Mouse (Mus musculus) heart, adult 2 months (tissue): ENCODE data around the gene Gtf2h1. TPM values are rescaled to one million over a fixed set of nuclear protein-coding genes. Genes with fewer than 3 reads are reported as not detected.

Source experiments
- DNase-seq, 2 experiments: peaks; one replicate each; pipeline ENCODE4 v3.0.0; 2021
- H3K27ac ChIP-seq: fragments of 200-600 bp; 2 replicates; pipeline ENCODE4 v1.8.1; 2022
- H3K27me3 ChIP-seq: fragments of 200-500 bp; 2 replicates; pipeline ENCODE4 v1.6.1; 2012; ENCODE audit warnings: mild to moderate bottlenecking, low read length, inconsistent platforms, mixed read lengths; ENCODE audit not compliant: control insufficient read depth, insufficient read depth
- H3K36me3 ChIP-seq: fragments of 200-500 bp; 2 replicates; pipeline ENCODE4 v1.6.1; 2012; ENCODE audit warnings: low read length, inconsistent platforms; ENCODE audit not compliant: control insufficient read depth, insufficient read depth
- H3K4me1 ChIP-seq: fragments of 200-500 bp; 2 replicates; pipeline ENCODE4 v1.6.1; 2011; ENCODE audit warnings: low read length; ENCODE audit not compliant: control insufficient read depth, insufficient read depth
- H3K4me3 ChIP-seq: fragments of 200-600 bp; 2 replicates; pipeline ENCODE4 v1.8.1; 2022
- H3K79me2 ChIP-seq: fragments of 200-500 bp; replicated peaks from 2 replicates; pipeline ENCODE4 v1.6.1; 2012; ENCODE audit warnings: mild to moderate bottlenecking, inconsistent platforms, low read length, moderate library complexity, mixed read lengths; ENCODE audit not compliant: control insufficient read depth, insufficient read depth
- H3K9ac ChIP-seq: fragments of 200-500 bp; 2 replicates; pipeline ENCODE4 v1.6.1; 2012; ENCODE audit warnings: low read depth, mild to moderate bottlenecking, control low read depth, inconsistent platforms, low read length, mixed read lengths
- CTCF ChIP-seq: fragments of 200-600 bp; IDR thresholded peaks from 2 replicates; pipeline ENCODE4 v1.8.1; 2022; ENCODE audit warnings: antibody characterized with exemption, mild to moderate bottlenecking, moderate library complexity
- EP300 ChIP-seq: fragments of 200-500 bp; IDR thresholded peaks from 2 replicates; pipeline ENCODE4 v1.6.1; 2011; ENCODE audit warnings: low read depth, low read length, control low read depth; ENCODE audit not compliant: insufficient read depth
- POLR2A ChIP-seq: fragments of 200-500 bp; IDR thresholded peaks from 2 replicates; pipeline ENCODE4 v1.6.1; 2011; ENCODE audit warnings: mild to moderate bottlenecking, low read depth, low read length, control low read depth; ENCODE audit not compliant: insufficient read depth
- WGBS: fragments of 180-500 bp; shearing (Covaris S2); methylation state at CpG from one replicate; pipeline ENCODE4 v1.1.7; 2018; 5-methylcytosine and 5-hydroxymethylcytosine counted together
- intact Hi-C: fragments of 180-260 bp; cut with DNase I; formaldehyde crosslinking; loops from one replicate; pipeline ENCODE4 v1.15.1; 2025
- polyA plus RNA-seq: library from polyadenylated mRNA; depleted of rRNA; stranded (reverse); fragments of >200 nt; gene quantifications from 2 replicates; pipeline ENCODE4 v1.2.3, GENCODE M21; 2012
- total RNA-seq, 2 experiments: library from RNA; stranded (reverse); gene quantifications; 2 replicates each; pipeline ENCODE4 v1.2.3; 2021

The Gtf2h1 gene
- total and polyA plus RNA-seq, 3 experiments = 4.8 to 17.2 (median 15.7) TPM

DNA sequence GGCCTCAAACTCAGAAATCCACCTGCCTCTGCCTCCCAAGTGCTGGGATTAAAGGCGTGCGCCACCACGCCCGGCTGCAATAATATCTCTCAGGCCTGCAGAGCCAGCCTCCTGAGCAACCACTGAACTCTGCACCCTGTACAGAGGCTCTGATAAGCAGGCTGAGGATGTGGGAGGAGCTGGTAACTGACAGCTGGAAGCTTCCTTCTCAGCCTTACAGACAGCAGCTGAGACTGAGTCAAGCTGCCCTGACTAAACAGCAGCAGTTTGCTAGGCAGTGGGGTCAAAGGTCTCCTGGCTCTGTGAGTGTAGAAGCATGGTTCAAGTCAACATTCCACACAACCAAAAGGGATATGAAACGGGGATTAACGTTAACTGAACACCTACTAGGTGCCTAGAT lies 37.4 kb downstream of the Gtf2h1 start:
- Histone ChIP-seq H3K4me1 (peaks cover 11% of the 10 kb centered on the region), H3K79me2 (no peaks in the 10 kb centered on the region), H3K4me3 (no peak overlapping the region), H3K9ac (no peak overlapping the region), H3K27ac (no peak overlapping the region), H3K27me3 (no peaks in the 10 kb centered on the region), H3K36me3 (no peaks in the 10 kb centered on the region)
- DNase-seq = peak in 1 of 2 experiments; percentile 51
- intact Hi-C loops = no loop called here
- 28% methylated on average over 6 of the region's 6 CpGs for WGBS
- TF ChIP-seq POLR2A (no peak), EP300 (no peak), CTCF (no peak)

DNA sequence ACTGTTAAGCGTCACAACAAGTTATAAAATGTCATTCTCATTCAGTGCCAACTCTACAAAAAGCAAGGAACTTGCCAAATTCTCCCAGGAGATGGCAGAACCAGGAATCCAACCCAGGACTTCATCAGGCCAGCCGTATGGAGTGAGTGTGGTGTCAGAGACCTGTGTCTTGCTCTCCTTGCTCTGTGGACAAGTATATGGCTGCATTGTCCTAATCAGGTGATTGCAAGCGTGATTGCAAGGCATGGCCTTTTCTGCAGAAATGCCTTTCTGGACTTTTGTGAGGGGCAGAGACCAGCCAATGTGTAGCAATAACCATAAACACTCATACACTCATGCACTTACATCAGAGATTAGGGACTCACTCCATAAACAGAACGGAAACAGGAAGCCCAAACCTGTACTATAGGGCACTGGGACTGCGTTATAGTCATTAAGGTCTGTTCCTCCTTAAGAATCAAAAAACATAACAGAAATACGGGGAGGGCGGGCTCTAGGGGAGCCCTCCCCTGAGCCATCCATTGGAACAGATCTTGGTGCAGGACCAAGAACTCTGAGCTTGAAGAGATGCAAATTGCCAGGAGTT lies 37.9 kb downstream of the Gtf2h1 start:
- 71% methylated on average over 7 of the region's 7 CpGs for WGBS
- no peak for DNase-seq
- no peak for TF ChIP-seq EP300
- no peak for TF ChIP-seq CTCF
- Histone ChIP-seq H3K9ac (no peak overlapping the region), H3K4me3 (no peak overlapping the region), H3K79me2 (no peaks in the 10 kb centered on the region), H3K36me3 (no peaks in the 10 kb centered on the region), H3K27me3 (no peaks in the 10 kb centered on the region), H3K27ac (no peak overlapping the region), H3K4me1 (peaks cover 13% of the 10 kb centered on the region)
- intact Hi-C loops = no loop called here

DNA sequence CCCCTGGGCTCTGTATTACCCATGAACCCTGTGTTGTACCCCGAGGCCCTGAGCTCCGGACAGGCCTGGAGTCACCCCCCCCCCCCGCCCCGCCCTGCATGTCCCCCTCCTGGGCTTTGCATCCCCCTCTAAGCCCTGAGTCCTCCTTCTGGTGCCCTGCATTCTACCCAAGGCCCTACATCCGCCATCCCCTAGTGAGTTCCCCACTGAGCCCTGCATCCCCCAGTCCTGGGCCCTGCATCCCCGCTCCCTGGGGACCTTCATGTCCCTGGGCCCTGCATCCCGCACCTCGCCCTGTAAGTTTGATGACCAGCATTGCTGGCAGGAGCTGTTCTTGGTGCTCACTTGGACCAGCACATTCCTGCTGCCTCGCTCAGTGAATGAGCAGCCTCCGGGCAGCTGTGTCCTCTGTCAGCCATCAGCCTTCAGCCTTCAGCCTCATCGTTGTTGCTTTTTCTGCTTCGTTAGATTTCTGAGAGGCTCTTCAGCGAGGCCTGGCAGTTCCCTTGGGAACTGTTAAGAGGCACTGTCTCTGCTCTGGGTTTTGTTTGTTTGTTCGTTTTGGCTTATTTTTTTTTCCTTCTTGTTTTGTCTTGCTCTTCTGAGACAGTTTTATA lies 39.2 kb downstream of the Gtf2h1 start:
- TF ChIP-seq POLR2A (no peak), CTCF (no peak), EP300 (no peak)
- H3K27ac ChIP-seq = no peak overlapping the region
- no peaks in the 10 kb centered on the region for H3K27me3 ChIP-seq
- no peak overlapping the region for H3K4me3 ChIP-seq
- H3K4me1 ChIP-seq = peaks cover 22% of the 10 kb centered on the region
- no peaks in the 10 kb centered on the region for H3K36me3 ChIP-seq
- no peak overlapping the region for H3K9ac ChIP-seq
- no peaks in the 10 kb centered on the region for H3K79me2 ChIP-seq
- intact Hi-C loops = no loop called here
- DNase-seq = no peak
- WGBS = 70% methylated on average over 14 of the region's 14 CpGs

DNA sequence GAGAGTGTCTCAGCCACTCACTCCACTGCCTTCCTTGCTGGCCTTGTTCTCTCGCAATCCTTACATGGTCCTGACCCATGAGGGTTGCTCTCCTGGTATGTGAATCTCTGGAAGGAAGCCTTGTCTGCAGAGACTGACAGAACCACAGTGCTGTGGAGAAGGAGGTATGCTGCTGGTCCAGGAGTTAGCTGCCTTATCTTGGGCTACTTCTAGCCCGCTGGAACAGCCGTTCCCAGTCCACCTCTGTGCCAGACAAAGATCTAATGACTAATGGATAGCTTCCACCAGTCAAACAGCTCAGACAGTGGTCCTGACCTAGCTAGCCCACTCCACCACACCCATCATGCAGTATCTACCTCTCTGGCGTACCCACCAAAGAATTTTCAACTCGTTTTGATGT lies 40.5 kb downstream of the Gtf2h1 start:
- H3K4me1 ChIP-seq = peaks cover 19% of the 10 kb centered on the region
- no peaks in the 10 kb centered on the region for H3K27me3 ChIP-seq
- no peak overlapping the region for H3K27ac ChIP-seq
- no peak for TF ChIP-seq CTCF
- no peak for TF ChIP-seq POLR2A
- TF ChIP-seq EP300 = no peak
- DNase-seq = no peak
- no peak overlapping the region for H3K4me3 ChIP-seq
- 78% methylated on average over 5 of the region's 5 CpGs for WGBS
- H3K9ac ChIP-seq = no peak overlapping the region
- H3K79me2 ChIP-seq = no peaks in the 10 kb centered on the region
- intact Hi-C loops = no loop called here
- H3K36me3 ChIP-seq = no peaks in the 10 kb centered on the region

DNA sequence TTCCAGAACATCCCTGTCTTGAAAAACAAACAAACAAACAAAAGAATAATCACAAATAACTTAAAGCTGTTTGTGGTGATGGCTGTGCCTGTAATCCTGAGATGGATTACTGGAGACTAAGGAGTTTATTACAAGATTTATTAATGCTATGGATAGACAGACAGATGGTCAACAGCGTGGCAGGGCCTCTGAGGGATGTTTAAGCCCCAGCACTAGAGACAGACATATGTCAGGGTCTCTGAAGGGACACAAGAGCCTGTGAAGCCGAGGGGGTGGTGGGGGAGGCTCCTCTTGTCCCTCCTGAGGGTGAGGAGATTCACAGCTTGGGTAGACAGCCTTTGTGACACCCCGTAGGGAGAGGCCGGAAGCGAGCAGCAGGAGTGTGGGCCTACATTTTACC lies 41.2 kb downstream of the Gtf2h1 start:
- Histone ChIP-seq H3K27ac (peak overlapping the region; percentile 84), H3K4me1 (peaks cover 19% of the 10 kb centered on the region), H3K4me3 (no peak overlapping the region), H3K36me3 (no peaks in the 10 kb centered on the region), H3K79me2 (no peaks in the 10 kb centered on the region), H3K9ac (no peak overlapping the region), H3K27me3 (no peaks in the 10 kb centered on the region)
- WGBS = 84% methylated on average over 5 of the region's 5 CpGs
- no peak for DNase-seq
- TF ChIP-seq POLR2A (no peak), EP300 (no peak), CTCF (no peak)
- intact Hi-C loops = no loop called here

DNA sequence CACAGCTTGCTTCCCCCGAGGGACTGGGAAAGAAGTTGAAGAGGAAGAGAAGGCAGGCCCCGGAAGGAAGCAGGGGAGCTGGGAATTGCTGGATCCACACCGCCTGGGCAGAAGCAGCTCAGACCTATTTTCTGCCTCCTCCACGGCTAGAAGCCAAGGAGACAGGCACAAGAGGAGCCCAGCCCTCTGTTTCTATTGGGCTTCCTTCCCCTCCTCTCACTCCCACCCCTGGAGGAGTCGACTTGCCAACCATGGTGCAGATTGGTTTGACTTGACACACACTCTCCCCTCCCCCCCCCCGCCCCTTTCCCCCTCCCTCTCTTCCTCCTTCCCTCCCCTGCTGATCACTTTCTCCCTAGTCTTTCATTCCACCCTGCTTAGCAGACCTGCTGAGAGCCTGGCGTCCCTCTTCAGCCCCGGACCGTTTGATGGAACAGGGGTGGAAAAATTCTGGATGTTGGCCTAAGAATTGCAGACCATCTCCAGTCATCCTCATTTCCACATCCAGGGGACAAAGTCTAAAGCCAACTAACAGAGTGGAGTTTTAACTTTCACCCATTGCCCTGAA lies 42.3 kb downstream of the Gtf2h1 start:
- Histone ChIP-seq H3K4me1 (peaks cover 19% of the 10 kb centered on the region), H3K27ac (peak overlapping the region; percentile 84), H3K79me2 (no peaks in the 10 kb centered on the region), H3K9ac (no peak overlapping the region), H3K4me3 (no peak overlapping the region), H3K36me3 (no peaks in the 10 kb centered on the region), H3K27me3 (no peaks in the 10 kb centered on the region)
- DNase-seq = peak; percentile 67 to 74
- WGBS = 15% methylated on average over 7 of the region's 9 CpGs
- TF ChIP-seq POLR2A = peak; percentile 72
- no peak for TF ChIP-seq CTCF
- 0 out of 2 replicates have a peak, but pooled peaks have one; percentile 26 for TF ChIP-seq EP300
- intact Hi-C loops = no loop called here
